Mouse (Mus musculus) C2C12 (cell line): Measurements from ENCODE around the gene Pde12.

Experiments
- CTCF ChIP-seq: IDR thresholded peaks from one replicate; pipeline ENCODE4 v1.5.1; 2011; ENCODE audit not compliant: control insufficient read depth, insufficient read depth, insufficient read length
- MYOG ChIP-seq: IDR thresholded peaks from one replicate; pipeline ENCODE4 v1.6.1; 2011; ENCODE audit not compliant: control insufficient read depth, insufficient read length; ENCODE audit errors: extremely low read depth

DNA sequence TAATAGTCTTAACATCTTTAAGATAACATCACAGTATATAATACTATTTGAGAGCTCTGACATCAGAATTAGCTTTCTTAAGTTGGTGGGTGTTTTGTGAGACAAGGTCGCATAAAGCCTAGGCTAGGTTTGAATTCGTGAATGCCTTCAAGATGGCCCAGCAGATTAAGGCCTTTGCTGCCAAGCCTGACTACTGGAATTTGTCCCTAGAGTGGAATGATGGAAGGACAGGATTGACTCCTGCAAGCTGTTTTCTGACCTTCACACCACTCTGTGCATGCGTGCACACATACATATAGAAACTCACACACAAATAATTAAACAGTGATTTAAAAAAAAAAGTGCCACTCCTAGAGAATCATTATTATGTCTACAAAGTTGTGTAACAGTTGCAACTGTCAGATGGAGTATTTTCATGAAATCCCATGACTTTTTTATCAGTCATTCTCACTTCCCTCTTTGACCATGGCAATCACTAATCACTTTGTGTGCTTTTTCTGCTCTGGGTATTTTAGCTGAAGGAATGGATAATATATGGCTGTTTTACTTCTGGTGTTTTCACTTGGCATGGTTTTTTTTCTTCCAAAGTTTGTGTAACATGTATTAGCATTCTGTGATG is 26.6 kb downstream of the Pde12 start:
- TF ChIP-seq MYOG (no peak), CTCF (no peak)
